8 mouse cellular contexts compared by ENCODE assay signal in the genomic region with DNA sequence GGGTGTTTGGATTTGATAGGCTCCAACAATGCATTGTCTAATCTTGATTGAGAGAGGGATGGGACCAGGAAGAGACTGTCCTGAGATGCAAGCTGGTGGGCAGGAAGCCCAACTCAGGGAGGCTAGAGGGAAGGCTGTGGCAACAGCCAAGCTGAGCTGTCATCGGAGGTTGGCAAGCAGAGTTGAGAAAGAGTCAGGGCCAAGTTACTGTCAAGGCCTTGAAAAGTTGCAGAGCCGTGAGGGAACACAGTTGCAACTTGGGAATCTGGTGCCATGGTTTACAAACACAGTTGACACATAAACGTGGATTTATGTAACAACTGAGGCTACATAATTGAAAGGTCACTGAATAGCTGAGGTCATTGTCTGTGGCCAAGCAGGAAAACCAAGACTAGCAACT.
DNase-seq lines count a peak whose midpoint lies in the region; ATAC-seq and TF ChIP-seq lines count a peak whose summit lies in the region.

No protein-coding gene starts in this region.

- intact Hi-C loops in gastrocnemius, adult 2 months (cut with DNase I): no loop called here

- no peak for TF ChIP-seq CTCF in gastrocnemius, adult 2 months (IDR thresholded peaks at IDR 0.05)

- H3K4me3 ChIP-seq in gastrocnemius, adult 2 months: no peak overlapping the region

- ATAC-seq in inflammation-experienced regulatory T-cells, adult 6 months: no peak

- H3K27ac ChIP-seq in gastrocnemius, adult 2 months: peak overlapping the region; percentile 74

- DNase-seq in frontal cortex, adult 2 months (ENCODE audit: extremely low spot score in 1 of 2, low spot score in 1 of 2): peak; percentile 18 to 40
- no peak for DNase-seq in frontal cortex, postnatal 10 days (ENCODE audit: low spot score in 2 of 2)
- peak; percentile 78 for DNase-seq in MN1 (ENCODE audit: low spot score)
- DNase-seq in gastrocnemius, adult 2 months: peak; percentile 89
- peak; percentile 17 to 59 for DNase-seq in kidney, postnatal 25 days
- DNase-seq in cerebellum, adult 9-10 months: no peak
- no peak for DNase-seq in cerebellum, adult 9-11 months

Comparison
In these comparisons a context has a peak if more than half of its experiments do, and no peak if none do; other contexts are left out.
1. DNase-seq: peak in frontal cortex, adult 2 months (2 of 2), MN1 (single experiment), gastrocnemius, adult 2 months (single experiment) and kidney, postnatal 25 days (2 of 2); none in frontal cortex, postnatal 10 days (0 of 2), cerebellum, adult 9-10 months (single experiment) and cerebellum, adult 9-11 months (single experiment).